Mouse (Mus musculus) ovary, postnatal 36 days (tissue): ENCODE measurements around the gene Sirt7.
A peak's percentile ranks its signal among the peaks of the same experiment; 100 is the strongest.

Source experiments
- DNase-seq: peaks from one replicate; pipeline ENCODE4 v3.0.0; 2022; ENCODE audit warnings: low spot score, mixed read lengths

The Sirt7 gene

GRCm38 (mm10) chr11:120582268-120582981, 42.6 kb downstream of the Sirt7 start:
- DNase-seq, result no peak

GRCm38 (mm10) chr11:120581490-120582267, 43.4 kb downstream of the Sirt7 start, which contains the start of gene Arhgdia:
TSS of gene Arhgdia (minus strand) at chr11:120581624.
- DNase-seq, result peak; percentile 90

GRCm38 (mm10) chr11:120580871-120581331, 44.1 kb downstream of the Sirt7 start:
- peak; percentile 52 for DNase-seq

- no peak for DNase-seq
Observed at GRCm38 (mm10) chr11:120580190-120580589, 44.9 kb downstream of the Sirt7 start.

GRCm38 (mm10) chr11:120579316-120580107, 45.5 kb downstream of the Sirt7 start:
- peak; percentile 65 for DNase-seq

- no peak for DNase-seq
Observed at GRCm38 (mm10) chr11:120578694-120579243, 46.3 kb downstream of the Sirt7 start.

- no peak for DNase-seq
Observed at GRCm38 (mm10) chr11:120578024-120578693, 46.9 kb downstream of the Sirt7 start.

- no peak for DNase-seq
Observed at GRCm38 (mm10) chr11:120577211-120578023, 47.6 kb downstream of the Sirt7 start.

GRCm38 (mm10) chr11:120576365-120576981, 48.6 kb downstream of the Sirt7 start:
- DNase-seq, result no peak

GRCm38 (mm10) chr11:120575940-120576339, 49.1 kb downstream of the Sirt7 start:
- no peak for DNase-seq

GRCm38 (mm10) chr11:120575046-120575445, 50.0 kb downstream of the Sirt7 start:
- no peak for DNase-seq

GRCm38 (mm10) chr11:120574278-120574600, 50.8 kb downstream of the Sirt7 start:
- DNase-seq, result no peak

GRCm38 (mm10) chr11:120573585-120574277, 51.3 kb downstream of the Sirt7 start:
- DNase-seq, result no peak

GRCm38 (mm10) chr11:120572752-120573584, 52.1 kb downstream of the Sirt7 start, which contains the start of gene P4hb:
TSS of gene P4hb (minus strand) at chr11:120573253.
- peak; percentile 100 for DNase-seq

GRCm38 (mm10) chr11:120572417-120572751, 52.7 kb downstream of the Sirt7 start:
- DNase-seq, result no peak

GRCm38 (mm10) chr11:120571754-120572416, 53.2 kb downstream of the Sirt7 start:
- DNase-seq, result no peak

- DNase-seq, result no peak
Observed at GRCm38 (mm10) chr11:120571122-120571521, 53.9 kb downstream of the Sirt7 start.
